Mouse (Mus musculus): ENCODE measurements around the gene Cyp51. TPM values are rescaled to one million over a fixed set of nuclear protein-coding genes. Genes with fewer than 3 reads are reported as not detected.

Gene Cyp51
- total and polyA plus RNA-seq, 3 experiments = 41.2 to 94.4 (median 43.4) TPM

- Histone ChIP-seq H3K4me1 (ENCODE audit: insufficient read depth, low read depth, low read length) (no peaks in the 10 kb centered on the region), H3K36me3 (replicated peaks) (peaks cover 77% of the 10 kb centered on the region), H3K9me3 (replicated peaks) (peaks cover 4% of the 10 kb centered on the region; the same call in 1 of the 2 replicates), H3K27me3 (ENCODE audit: insufficient read depth, low read length) (no peaks in the 10 kb centered on the region), H3K4me3 (ENCODE audit: low read depth, low read length) (no peak overlapping the region)
- ATAC-seq (ENCODE audit: extremely low read depth, insufficient number of reproducible peaks, low FRiP score, poor library complexity, severe bottlenecking) = no peak
- no peak for DNase-seq (ENCODE audit: low spot score)
- no peak for TF ChIP-seq GATA1 (IDR thresholded peaks at IDR 0.05; ENCODE audit: borderline replicate concordance, low read length)
- no peak for TF ChIP-seq CTCF (IDR thresholded peaks at IDR 0.05; ENCODE audit: low read depth, low read length)
Observed at GRCm38 (mm10) chr5:4039351-4039750, 65.2 kb downstream of the Cyp51 start.

GRCm38 (mm10) chr5:4036686-4037085 lies 67.9 kb downstream of the Cyp51 start:
- no peak overlapping the region for H3K4me3 ChIP-seq (ENCODE audit: low read depth, low read length)
- peaks cover 2% of the 10 kb centered on the region; the same call in 1 of the 2 replicates for H3K4me1 ChIP-seq (ENCODE audit: insufficient read depth, low read depth, low read length)
- ATAC-seq (ENCODE audit: extremely low read depth, insufficient number of reproducible peaks, low FRiP score, poor library complexity, severe bottlenecking) (no peak; the same call in 1 of the 2 replicates), DNase-seq (ENCODE audit: low spot score) (no peak)
- no peaks in the 10 kb centered on the region for H3K27me3 ChIP-seq (ENCODE audit: insufficient read depth, low read length)
- peaks cover 4% of the 10 kb centered on the region; the same call in 1 of the 2 replicates for H3K9me3 ChIP-seq (replicated peaks)
- TF ChIP-seq POLR2AphosphoS5 (IDR thresholded peaks at IDR 0.05; ENCODE audit: insufficient replicate concordance, low read depth, low read length) (no peak), CTCF (IDR thresholded peaks at IDR 0.05; ENCODE audit: low read depth, low read length) (no peak), TAL1 (conservative IDR thresholded peaks at IDR 0.05; ENCODE audit: low read depth, low read length) (no peak), GATA2 (IDR thresholded peaks at IDR 0.05; ENCODE audit: borderline replicate concordance, low read depth, low read length) (no peak), GATA1 (IDR thresholded peaks at IDR 0.05; ENCODE audit: borderline replicate concordance, low read length) (no peak)
- H3K36me3 ChIP-seq (replicated peaks) = peaks cover 66% of the 10 kb centered on the region

- Histone ChIP-seq H3K4me1 (ENCODE audit: insufficient read depth, low read depth, low read length) (peaks cover 4% of the 10 kb centered on the region; the same call in 1 of the 2 replicates), H3K9me3 (replicated peaks) (peaks cover 4% of the 10 kb centered on the region; the same call in 1 of the 2 replicates), H3K27me3 (ENCODE audit: insufficient read depth, low read length) (no peaks in the 10 kb centered on the region), H3K36me3 (replicated peaks) (peaks cover 57% of the 10 kb centered on the region), H3K4me3 (ENCODE audit: low read depth, low read length) (no peak overlapping the region)
- TF ChIP-seq CTCF (IDR thresholded peaks at IDR 0.05; ENCODE audit: low read depth, low read length) = no peak
- no peak for TF ChIP-seq GATA2 (IDR thresholded peaks at IDR 0.05; ENCODE audit: borderline replicate concordance, low read depth, low read length)
- TF ChIP-seq TAL1 (conservative IDR thresholded peaks at IDR 0.05; ENCODE audit: low read depth, low read length) = no peak
- no peak for TF ChIP-seq POLR2AphosphoS5 (IDR thresholded peaks at IDR 0.05; ENCODE audit: insufficient replicate concordance, low read depth, low read length)
- TF ChIP-seq GATA1 (IDR thresholded peaks at IDR 0.05; ENCODE audit: borderline replicate concordance, low read length) = no peak
- ATAC-seq (ENCODE audit: extremely low read depth, insufficient number of reproducible peaks, low FRiP score, poor library complexity, severe bottlenecking) (no peak), DNase-seq (ENCODE audit: low spot score) (no peak)
Observed at GRCm38 (mm10) chr5:4031846-4032245, 72.7 kb downstream of the Cyp51 start.

Other genes with a start within 250 kb of the Cyp51 start
- gene Mterf1a, start 210.8 kb downstream of the Cyp51 start, total RNA-seq (2014; fragmentation: Nextera tagmentation) = 18.8 and 22.9 TPM in 2 replicates
- gene Mterf1a, start 210.8 kb downstream of the Cyp51 start, total RNA-seq (2017) = 34.8 and 42.3 TPM in 2 replicates
- gene Mterf1a, start 210.8 kb downstream of the Cyp51 start, polyA plus RNA-seq (2012) = 0.88 and 0.92 TPM in 2 replicates
- 119 and 142 TPM in 2 replicates for gene Akap9, start 176.7 kb downstream of the Cyp51 start, total RNA-seq (2014; fragmentation: Nextera tagmentation)
- gene Akap9, start 176.7 kb downstream of the Cyp51 start, total RNA-seq (2017) = 48.3 and 58.1 TPM in 2 replicates
- gene Akap9, start 176.7 kb downstream of the Cyp51 start, polyA plus RNA-seq (2012) = 31.2 and 34.4 TPM in 2 replicates
- 8.9 and 10.2 TPM in 2 replicates for gene Mterf1b, start 87.6 kb upstream of the Cyp51 start, total RNA-seq (2014; fragmentation: Nextera tagmentation)
- 11.0 and 13.0 TPM in 2 replicates for gene Mterf1b, start 87.6 kb upstream of the Cyp51 start, total RNA-seq (2017)
- 0.18 and 0.24 TPM in 2 replicates for gene Mterf1b, start 87.6 kb upstream of the Cyp51 start, polyA plus RNA-seq (2012)

All from G1E (cell line).